Mouse (Mus musculus): ENCODE measurements at regions not wholly inside any gene's neighbourhood (a gene's known extent, or its start where the extent isn't known, plus 50 kb on each side); places are given as distances from the start of the nearest gene placed in this dataset.

DNA sequence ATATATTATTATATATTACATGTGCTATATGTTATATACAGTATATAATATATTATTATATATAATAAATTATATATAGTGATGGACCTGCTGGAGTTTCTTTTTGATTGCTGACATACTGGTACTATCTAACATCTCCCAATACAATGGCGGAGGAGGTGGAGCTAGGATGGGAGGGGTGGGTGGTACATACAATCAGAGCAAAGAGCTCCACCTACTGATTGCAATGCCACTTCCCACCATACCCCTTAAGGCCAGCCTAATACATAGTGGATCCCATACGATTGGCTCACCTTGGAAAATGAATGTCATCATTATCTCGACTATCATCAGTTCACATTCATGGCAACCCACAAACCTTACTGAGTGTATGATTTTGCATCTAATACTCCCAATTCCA lies 323.0 kb downstream of the Klf5 start:
- no peak for DNase-seq

- no peak for DNase-seq
Observed at GRCm38 (mm10) chr14:99624380-99625327, 326.2 kb downstream of the Klf5 start.

GRCm38 (mm10) chr14:99627615-99628014 lies 329.1 kb downstream of the Klf5 start:
- no peak for DNase-seq

- no peak for DNase-seq
Observed at GRCm38 (mm10) chr14:99631092-99631491, 332.6 kb downstream of the Klf5 start.

- no peak for DNase-seq
Observed at GRCm38 (mm10) chr14:99632444-99632843, 334.0 kb downstream of the Klf5 start.

GRCm38 (mm10) chr14:99635556-99636150 lies 337.2 kb downstream of the Klf5 start:
- DNase-seq = no peak

GRCm38 (mm10) chr14:99641475-99642453 lies 343.3 kb downstream of the Klf5 start:
- DNase-seq = no peak

- no peak for DNase-seq
Observed at GRCm38 (mm10) chr14:99646323-99646722, 347.8 kb downstream of the Klf5 start.

GRCm38 (mm10) chr14:99674399-99674798 lies 375.9 kb downstream of the Klf5 start:
- no peak for DNase-seq

GRCm38 (mm10) chr14:99687062-99687806 lies 388.7 kb downstream of the Klf5 start:
- no peak for DNase-seq

- no peak for DNase-seq
Observed at GRCm38 (mm10) chr14:99688415-99688814, 389.9 kb downstream of the Klf5 start.

- no peak for DNase-seq
Observed at GRCm38 (mm10) chr14:99696301-99696700, 397.8 kb downstream of the Klf5 start.

GRCm38 (mm10) chr14:99699545-99699944 lies 401.1 kb downstream of the Klf5 start:
- DNase-seq = no peak

GRCm38 (mm10) chr14:99706004-99706403 lies 407.5 kb downstream of the Klf5 start:
- DNase-seq = peak; percentile 21 to 55

- no peak for DNase-seq
Observed at GRCm38 (mm10) chr14:99708066-99708465, 409.6 kb downstream of the Klf5 start.

DNA sequence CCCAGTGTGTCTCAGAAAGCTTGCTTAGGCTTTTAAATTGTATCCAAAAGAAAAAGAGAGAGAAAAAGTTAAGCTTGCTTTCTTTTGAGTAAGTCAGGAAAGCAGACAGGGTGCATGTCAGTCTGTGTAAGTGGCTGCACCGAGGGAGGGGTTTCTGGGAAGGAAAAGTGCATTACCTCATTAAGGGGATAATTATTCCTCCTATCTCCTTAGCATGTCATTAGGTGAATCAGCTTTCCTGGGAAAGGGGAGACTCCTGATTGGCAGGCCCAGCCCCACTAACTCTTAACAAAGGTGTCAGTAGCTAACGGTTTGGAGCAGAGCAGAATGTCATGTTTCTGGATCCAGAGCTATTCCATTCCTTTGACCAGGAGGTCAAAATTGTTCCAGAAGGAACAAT lies 411.3 kb downstream of the Klf5 start:
- DNase-seq = no peak

- no peak for DNase-seq
Observed at GRCm38 (mm10) chr14:99710656-99711177, 412.2 kb downstream of the Klf5 start.

DNA sequence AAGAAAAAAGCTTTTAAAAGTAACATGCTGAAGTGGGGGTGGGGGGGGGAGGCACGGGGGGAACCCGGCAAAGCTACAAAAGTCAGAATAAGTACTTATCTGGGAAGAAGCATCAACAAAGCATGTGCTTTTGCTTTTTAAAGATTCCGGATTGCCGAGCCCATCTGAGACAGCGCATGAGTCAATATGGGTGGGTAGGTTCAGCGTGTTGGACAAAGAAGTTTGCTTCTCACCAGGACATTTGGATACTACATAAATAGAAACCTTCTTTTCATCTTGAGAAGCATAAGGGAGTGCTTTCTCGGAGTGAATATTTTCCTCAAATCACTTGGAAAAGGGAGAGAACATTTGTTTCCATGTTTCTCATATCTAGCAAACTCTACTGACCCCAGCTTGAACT lies 414.1 kb downstream of the Klf5 start:
- no peak for DNase-seq

DNA sequence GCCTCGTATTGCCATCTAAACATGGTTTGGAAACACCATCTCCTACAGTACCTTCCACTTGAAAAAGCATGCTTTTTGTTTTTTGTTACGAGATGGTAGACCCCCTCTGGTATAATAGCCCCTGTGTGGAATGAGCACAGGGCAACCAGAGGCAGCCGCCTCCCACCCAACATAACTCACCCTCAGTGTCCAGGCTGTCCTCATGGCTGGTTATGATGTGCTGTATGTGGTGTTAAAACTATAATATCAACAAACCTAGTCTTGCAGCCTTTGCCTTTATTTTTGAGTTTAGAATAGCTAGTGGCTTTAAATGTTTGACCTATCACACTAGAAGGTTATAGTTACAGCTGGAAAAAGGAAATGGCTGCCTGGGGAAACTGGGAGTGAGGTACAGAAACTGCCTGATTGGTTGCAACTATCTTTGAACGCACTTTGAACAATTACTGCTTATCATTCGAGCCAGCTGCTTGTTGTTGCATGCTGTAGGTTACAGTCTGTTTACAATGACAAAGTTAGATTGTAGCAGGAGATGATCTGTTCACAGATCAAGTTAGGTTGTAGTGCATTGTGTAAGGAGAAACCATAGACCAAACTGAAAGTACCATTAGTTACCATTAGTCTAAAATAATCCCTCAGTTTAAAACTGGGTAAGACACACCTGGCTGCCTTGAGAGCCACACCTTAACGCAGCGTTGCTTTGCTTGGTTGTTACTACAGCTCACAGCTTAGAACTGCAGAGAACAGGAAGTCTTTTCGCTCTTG lies 414.8 kb downstream of the Klf5 start:
- no peak for DNase-seq

DNA sequence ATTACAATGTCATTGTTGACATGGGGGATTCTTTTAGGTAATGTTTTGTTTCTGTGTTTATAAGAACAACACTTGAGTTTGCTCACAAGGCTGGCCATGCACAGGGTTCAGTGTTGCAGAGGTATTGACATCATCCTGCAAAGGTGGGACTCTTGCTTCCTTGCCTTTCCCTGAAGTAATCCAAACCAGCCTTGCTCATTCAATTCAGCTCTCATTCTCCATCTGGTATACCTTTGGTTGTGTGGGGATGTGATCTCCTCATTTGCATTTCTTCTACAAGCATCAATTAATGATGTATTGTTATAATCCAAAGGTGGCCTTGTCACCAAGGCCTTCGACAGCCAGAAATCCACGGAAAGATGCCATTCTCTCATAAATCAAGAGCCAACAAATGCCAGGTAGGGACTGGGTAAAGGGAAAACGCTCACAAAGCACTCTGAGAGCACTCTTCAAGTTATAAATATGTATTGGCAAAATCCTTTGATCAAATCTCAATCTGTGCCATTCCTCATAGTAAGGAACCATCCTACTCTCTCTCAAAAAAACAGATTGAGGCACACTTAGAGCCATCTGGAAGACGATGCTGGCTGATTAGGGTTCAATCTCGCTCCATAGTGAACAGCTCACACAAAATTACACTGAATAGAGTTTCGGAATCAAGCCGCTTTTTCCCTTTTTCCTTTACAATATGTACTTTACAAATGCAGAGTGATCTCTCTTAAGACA lies 435.1 kb downstream of the Klf5 start:
- no peak for DNase-seq

- DNase-seq = no peak
Observed at GRCm38 (mm10) chr14:99734200-99734567, 435.7 kb downstream of the Klf5 start.
